Mouse (Mus musculus) myocyte (in vitro differentiated cells): ENCODE measurements around the gene 1700029P11Rik.

ENCODE experiments used
- CEBPB ChIP-seq: IDR thresholded peaks from 2 replicates; pipeline ENCODE4 v1.6.1; 2011; ENCODE audit warnings: mild to moderate bottlenecking, moderate library complexity; ENCODE audit not compliant: poor library complexity, insufficient read depth, severe bottlenecking
- E2F4 ChIP-seq: IDR thresholded peaks from one replicate; pipeline ENCODE4 v1.6.1; 2011; ENCODE audit warnings: mild to moderate bottlenecking, control low read depth, moderate library complexity; ENCODE audit not compliant: insufficient read depth
- MAX ChIP-seq: IDR thresholded peaks from one replicate; pipeline ENCODE4 v1.6.1; 2011; ENCODE audit warnings: low read depth, mild to moderate bottlenecking, control low read depth
- MYOD1 ChIP-seq, 3 experiments: IDR thresholded peaks; one replicate each; pipeline ENCODE4 v1.6.1; 2011; ENCODE audit warnings: control low read depth in 2 of 3, low read depth in 2 of 3, mild to moderate bottlenecking in 2 of 3, moderate library complexity in 1 of 3; ENCODE audit not compliant: insufficient read length in 2 of 3, control insufficient read depth in 1 of 3
- MYOG ChIP-seq, 3 experiments: IDR thresholded peaks; one replicate each; pipeline ENCODE4 v1.6.1; 2011; ENCODE audit warnings: control low read depth in 2 of 3, low read depth in 2 of 3, mild to moderate bottlenecking in 2 of 3; ENCODE audit not compliant: insufficient read length in 2 of 3, control insufficient read depth in 1 of 3, insufficient read depth in 1 of 3
- POLR2A ChIP-seq: IDR thresholded peaks from one replicate; pipeline ENCODE4 v1.6.1; 2011; ENCODE audit warnings: low read depth, mild to moderate bottlenecking, control low read depth, moderate library complexity; ENCODE audit not compliant: insufficient read length
- POLR2AphosphoS2 ChIP-seq: IDR thresholded peaks from one replicate; pipeline ENCODE4 v1.6.1; 2011; ENCODE audit warnings: low read depth, control low read depth; ENCODE audit not compliant: insufficient read length
- SRF ChIP-seq: IDR thresholded peaks from one replicate; pipeline ENCODE4 v1.6.1; 2011; ENCODE audit warnings: low read depth; ENCODE audit not compliant: control insufficient read depth, insufficient read length
- TCF12 ChIP-seq: IDR thresholded peaks from one replicate; pipeline ENCODE4 v1.6.1; 2011; ENCODE audit warnings: mild to moderate bottlenecking, control low read depth; ENCODE audit not compliant: poor library complexity, insufficient read depth, severe bottlenecking
- TCF3 ChIP-seq: IDR thresholded peaks from one replicate; pipeline ENCODE4 v1.6.1; 2011; ENCODE audit warnings: low read depth, control low read depth; ENCODE audit not compliant: insufficient read length
- USF1 ChIP-seq: IDR thresholded peaks from one replicate; pipeline ENCODE4 v1.6.1; 2011; ENCODE audit warnings: low read depth, mild to moderate bottlenecking, control low read depth, moderate library complexity

DNA sequence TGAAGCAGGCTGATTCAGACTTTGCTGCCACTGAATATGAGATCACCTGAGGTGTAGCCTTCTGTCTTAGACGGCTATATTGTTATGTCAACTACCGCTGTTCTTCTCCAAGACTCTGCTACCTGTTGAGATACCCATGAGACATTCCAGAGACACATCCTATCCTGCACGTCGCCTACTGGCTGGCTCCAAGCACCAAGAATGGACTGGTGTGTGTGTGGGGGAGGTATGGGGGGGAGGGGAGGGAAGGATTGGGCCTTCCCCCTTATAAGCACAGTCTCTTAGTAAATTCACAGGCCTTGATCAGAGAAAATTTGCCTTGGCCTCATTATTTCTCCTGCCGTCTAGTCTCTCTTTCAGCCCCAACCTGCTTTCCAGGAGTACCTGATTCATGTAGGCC is 12.5 kb upstream of the 1700029P11Rik start:
- no peak for TF ChIP-seq MAX
- TF ChIP-seq POLR2A, result no peak
- no peak for TF ChIP-seq MYOD1 (IDR thresholded peaks at IDR 0.05; ENCODE audit: control insufficient read depth in 1 of 3, insufficient read length in 2 of 3, low read depth in 2 of 3)
- TF ChIP-seq TCF12, result no peak
- no peak for TF ChIP-seq TCF3
- no peak for TF ChIP-seq USF1
- TF ChIP-seq POLR2AphosphoS2, result no peak
- TF ChIP-seq CEBPB, result no peak
- no peak for TF ChIP-seq SRF
- no peak for TF ChIP-seq E2F4
- no peak for TF ChIP-seq MYOG (IDR thresholded peaks at IDR 0.05; ENCODE audit: control insufficient read depth in 1 of 3, insufficient read depth in 1 of 3, insufficient read length in 2 of 3, low read depth in 2 of 3)
